17 mouse cellular contexts compared by ENCODE assay signal in the genomic region with DNA sequence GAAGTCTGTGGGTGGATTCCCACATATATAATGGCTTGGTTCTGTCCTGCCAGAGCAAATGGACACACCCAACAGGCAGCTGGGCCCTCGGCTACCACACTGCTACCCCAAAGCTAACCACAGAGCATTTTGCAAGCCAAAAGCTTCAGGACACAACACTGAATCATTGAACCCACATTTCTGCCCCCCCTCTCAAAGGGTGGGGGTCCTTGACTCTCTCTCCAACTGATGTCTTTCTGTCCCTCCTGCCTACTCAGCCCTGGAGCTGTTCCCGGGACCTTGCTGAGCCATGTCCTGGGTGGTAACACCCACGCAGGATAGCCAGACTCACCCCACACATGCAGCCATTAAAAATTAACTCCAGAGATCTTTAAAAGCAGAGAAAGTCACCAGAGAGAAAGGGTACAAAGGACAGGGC. TPM values are rescaled to one million over a fixed set of nuclear protein-coding genes. Genes with fewer than 3 reads are reported as not detected.
DNase-seq lines count a peak whose midpoint lies in the region; ATAC-seq lines count a peak whose summit lies in the region.
"Had no signal": no experiment of that assay in that cellular context is flagged by ENCODE, and none has a peak within 500 bp of the region (broad histone marks: within the 10 kb centered on the region; RNA-seq: fewer than 3 reads in every experiment).

No protein-coding gene starts in this region.

- no peak overlapping the region for H3K4me2 ChIP-seq in limb, embryonic 12.5 days
- H3K4me2 ChIP-seq in embryonic facial prominence, embryonic 15.5 days (replicated peaks), result 0 out of 2 replicates have a peak overlapping the region, but pooled peaks have one; percentile 0
- no peak overlapping the region for H3K4me2 ChIP-seq in midbrain, embryonic 16.5 days (ENCODE audit: low read length)
- H3K4me2 ChIP-seq: forebrain, embryonic 13.5 days; lung, embryonic 14.5 days had no signal

- H3K36me3 ChIP-seq in limb, embryonic 12.5 days, result peaks cover 19% of the 10 kb centered on the region
- peaks cover 20% of the 10 kb centered on the region for H3K36me3 ChIP-seq in limb, embryonic 10.5 days
- H3K36me3 ChIP-seq in embryonic facial prominence, embryonic 15.5 days, result 0 out of 2 replicates have a peak, but pooled peaks cover 4% of the 10 kb centered on the region
- H3K36me3 ChIP-seq in midbrain, embryonic 16.5 days (ENCODE audit: control insufficient read depth, insufficient read depth, low read length), result no peaks in the 10 kb centered on the region

- 64% methylated on average over 3 of the region's 3 CpGs for WGBS in limb, embryonic 12.5 days
- WGBS in limb, embryonic 10.5 days, result 87% methylated on average over 3 of the region's 3 CpGs
- WGBS in embryonic facial prominence, embryonic 15.5 days, result 31% methylated on average over 3 of the region's 3 CpGs
- 82% methylated on average over 3 of the region's 3 CpGs for WGBS in midbrain, embryonic 16.5 days

- no peaks in the 10 kb centered on the region for H3K27me3 ChIP-seq in limb, embryonic 12.5 days
- no peaks in the 10 kb centered on the region for H3K27me3 ChIP-seq in limb, embryonic 10.5 days (ENCODE audit: low read depth, poor library complexity, severe bottlenecking)
- H3K27me3 ChIP-seq in embryonic facial prominence, embryonic 15.5 days, result no peaks in the 10 kb centered on the region
- no peaks in the 10 kb centered on the region for H3K27me3 ChIP-seq in midbrain, embryonic 16.5 days (ENCODE audit: control insufficient read depth, insufficient read depth, low read depth, low read length)
- H3K27me3 ChIP-seq: forebrain, embryonic 13.5 days had no signal

- no peak overlapping the region for H3K9ac ChIP-seq in limb, embryonic 12.5 days (replicated peaks)
- no peak overlapping the region for H3K9ac ChIP-seq in embryonic facial prominence, embryonic 15.5 days
- H3K9ac ChIP-seq in midbrain, embryonic 16.5 days (ENCODE audit: low read depth, low read length), result no peak overlapping the region
- H3K9ac ChIP-seq: forebrain, embryonic 13.5 days; lung, embryonic 14.5 days had no signal

- peak; percentile 14 for DNase-seq in adrenal gland, postnatal 10 days
- no peak for DNase-seq in adrenal gland, adult (ENCODE audit: inconsistent age in 2 of 2, low spot score in 1 of 2)
- no peak for DNase-seq in limb, embryonic 10.5 days (ENCODE audit: low spot score)
- no peak for DNase-seq in right cerebral cortex, postnatal 4 days
- DNase-seq: adrenal gland, postnatal 25 days; cerebellum, postnatal 14 days; gastrocnemius, adult 2 months; heart, postnatal 14 days; right cerebral cortex, postnatal 25 days had no signal

- no peak overlapping the region for H3K4me3 ChIP-seq in limb, embryonic 12.5 days (replicated peaks)
- no peak overlapping the region for H3K4me3 ChIP-seq in limb, embryonic 10.5 days
- no peak overlapping the region for H3K4me3 ChIP-seq in embryonic facial prominence, embryonic 15.5 days (replicated peaks)
- H3K4me3 ChIP-seq in midbrain, embryonic 16.5 days (ENCODE audit: low read depth, low read length), result no peak overlapping the region
- H3K4me3 ChIP-seq: forebrain, embryonic 13.5 days; gastrocnemius, adult 2 months; midbrain, embryonic 10.5 days had no signal

- no peaks in the 10 kb centered on the region for H3K9me3 ChIP-seq in limb, embryonic 12.5 days
- no peaks in the 10 kb centered on the region for H3K9me3 ChIP-seq in limb, embryonic 10.5 days (replicated peaks)
- H3K9me3 ChIP-seq in embryonic facial prominence, embryonic 15.5 days (replicated peaks), result no peaks in the 10 kb centered on the region
- H3K9me3 ChIP-seq in midbrain, embryonic 16.5 days (replicated peaks; ENCODE audit: control insufficient read depth, low read length, poor library complexity, severe bottlenecking), result no peaks in the 10 kb centered on the region
- H3K9me3 ChIP-seq: forebrain, embryonic 13.5 days; midbrain, embryonic 10.5 days had no signal

- peaks cover 65% of the 10 kb centered on the region for H3K4me1 ChIP-seq in limb, embryonic 12.5 days (replicated peaks)
- peaks cover 56% of the 10 kb centered on the region for H3K4me1 ChIP-seq in limb, embryonic 10.5 days
- H3K4me1 ChIP-seq in embryonic facial prominence, embryonic 15.5 days, result peaks cover 86% of the 10 kb centered on the region
- H3K4me1 ChIP-seq in midbrain, embryonic 16.5 days (ENCODE audit: control insufficient read depth, insufficient read depth, low read length), result peaks cover 5% of the 10 kb centered on the region; the same call in 1 of the 2 replicates

- no peak for ATAC-seq in limb, embryonic 12.5 days (ENCODE audit: insufficient number of reproducible peaks, insufficient read depth, low FRiP score, low TSS enrichment, low read depth)
- ATAC-seq in embryonic facial prominence, embryonic 15.5 days (ENCODE audit: insufficient number of reproducible peaks, low FRiP score, low TSS enrichment, low read depth), result no peak
- peak; percentile 46; the same call in 1 of the 2 replicates for ATAC-seq in megakaryocyte progenitor cell, adult 5-6 weeks (replicated peaks; ENCODE audit: poor library complexity)
- no peak for ATAC-seq in midbrain, embryonic 16.5 days
- ATAC-seq: forebrain, embryonic 13.5 days; hindbrain, embryonic 16.5 days had no signal

- H3K27ac ChIP-seq in limb, embryonic 12.5 days, result peak overlapping the region; percentile 8; the same call in 1 of the 2 replicates
- no peak overlapping the region for H3K27ac ChIP-seq in limb, embryonic 10.5 days
- H3K27ac ChIP-seq in embryonic facial prominence, embryonic 15.5 days (replicated peaks), result peak overlapping the region; percentile 74
- no peak overlapping the region for H3K27ac ChIP-seq in midbrain, embryonic 16.5 days (ENCODE audit: low read length)
- H3K27ac ChIP-seq: forebrain, embryonic 13.5 days; gastrocnemius, adult 2 months; midbrain, embryonic 10.5 days had no signal

RNA-seq across cellular contexts. Expression of a gene that starts 45.4 kb away (rescaled TPM):
- 10 to 100 TPM; 19.6 to 20.1 TPM for total RNA-seq in adrenal gland, postnatal 10 days (2021)
- polyA plus RNA-seq in limb, embryonic 12.5 days (2016; fragmentation: Nextera tagmentation; extraction: Ambion mirVana), result 49.3 and 58.3 TPM in 2 replicates
- polyA plus RNA-seq in limb, embryonic 10.5 days (2016; fragmentation: Nextera tagmentation; extraction: Ambion mirVana), result 36.3 and 40.0 TPM in 2 replicates
- polyA plus RNA-seq in embryonic facial prominence, embryonic 15.5 days (2015; fragmentation: Nextera tagmentation; extraction: Ambion mirVana), result 52.3 and 54.7 TPM in 2 replicates
- 0.37 and 0.52 TPM in 2 replicates for total RNA-seq in megakaryocyte progenitor cell, adult 5-6 weeks (2015)
- total RNA-seq in megakaryocyte progenitor cell, adult 5-6 weeks (2017), result not detected in 2 replicates
- 4.1 and 4.6 TPM in 2 replicates for polyA plus RNA-seq in midbrain, embryonic 16.5 days (2015; fragmentation: Nextera tagmentation; extraction: Ambion mirVana)

Comparison
In these comparisons a context has a peak if more than half of its experiments do, and no peak if none do; other contexts are left out.
1. H3K27ac ChIP-seq: peak in limb, embryonic 12.5 days (single experiment) and embryonic facial prominence, embryonic 15.5 days (single experiment); none in limb, embryonic 10.5 days (single experiment) and midbrain, embryonic 16.5 days (single experiment).